Mouse (Mus musculus): Measurements from ENCODE around the gene Zfp772.

DNA sequence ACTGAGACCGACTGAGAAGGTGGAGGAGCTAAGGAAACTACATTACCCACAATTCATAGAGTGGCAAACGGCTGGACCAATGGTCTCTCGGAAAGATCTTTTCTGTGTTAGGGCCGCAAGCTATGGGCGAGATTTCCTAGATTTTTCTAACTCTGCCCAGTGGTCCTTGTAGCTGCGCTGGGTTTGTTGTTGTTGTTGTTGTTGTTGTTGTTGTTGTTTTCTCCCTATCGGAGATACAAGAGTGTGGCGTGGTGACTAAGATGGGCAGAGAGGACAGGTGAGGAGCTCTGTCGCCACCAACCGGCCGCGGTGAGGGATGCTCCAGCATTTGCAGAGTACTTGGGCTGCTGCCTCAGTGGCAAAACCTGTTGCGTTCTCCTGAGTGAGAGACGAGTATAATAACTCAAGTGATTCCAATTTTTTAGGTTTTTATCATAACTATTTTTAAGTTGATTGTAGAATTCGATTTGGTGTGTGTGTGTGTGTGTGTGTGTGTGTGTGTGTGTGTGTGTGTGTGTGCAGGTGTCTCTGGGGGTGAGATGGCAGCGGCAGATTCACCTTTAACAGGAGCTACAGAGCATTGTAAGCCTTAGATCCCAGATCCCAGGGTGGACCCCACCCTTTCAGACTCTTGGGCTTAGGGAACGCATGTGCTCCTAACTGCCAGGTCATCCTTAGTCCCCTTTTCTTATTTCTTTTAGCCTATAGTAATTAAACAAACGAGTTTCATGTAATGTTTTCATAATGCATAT is 21.4 kb downstream of the Zfp772 start:
- TF ChIP-seq CTCF (IDR thresholded peaks at IDR 0.05; ENCODE audit: low read depth, low read length), result peak; percentile 29; the same call in 1 of the 2 replicates
- TF ChIP-seq TAL1 (conservative IDR thresholded peaks at IDR 0.05; ENCODE audit: low read depth, low read length), result no peak

Data from G1E (cell line).